In genomic region chr2:62047504-62048005, GRCm38 (mm10) we compare ENCODE assay signal across 8 mouse cellular contexts. TPM values are rescaled to one million over a fixed set of nuclear protein-coding genes. Genes with fewer than 3 reads are reported as not detected.
DNase-seq lines count a peak whose midpoint lies in the region; ATAC-seq lines count a peak whose summit lies in the region.

No protein-coding gene starts in this region.

- H3K9ac ChIP-seq in hindbrain, embryonic 12.5 days, result peak overlapping the region; percentile 63

- H3K4me3 ChIP-seq in hindbrain, embryonic 12.5 days, result peak overlapping the region; percentile 49
- peak overlapping the region; percentile 57 for H3K4me3 ChIP-seq in limb, embryonic 10.5 days

- no peaks in the 10 kb centered on the region for H3K9me3 ChIP-seq in hindbrain, embryonic 12.5 days (replicated peaks)
- no peaks in the 10 kb centered on the region for H3K9me3 ChIP-seq in limb, embryonic 10.5 days (replicated peaks)

- H3K27ac ChIP-seq in hindbrain, embryonic 12.5 days, result peak overlapping the region; percentile 86
- H3K27ac ChIP-seq in limb, embryonic 10.5 days, result no peak overlapping the region

- peak; percentile 96 for ATAC-seq in hindbrain, embryonic 12.5 days (ENCODE audit: low FRiP score)
- no peak for ATAC-seq in megakaryocyte-erythroid progenitor cell, adult 5-6 weeks (replicated peaks; ENCODE audit: low FRiP score, low TSS enrichment, poor library complexity, severe bottlenecking)

- H3K4me1 ChIP-seq in hindbrain, embryonic 12.5 days, result peaks cover 8% of the 10 kb centered on the region
- H3K4me1 ChIP-seq in limb, embryonic 10.5 days, result 0 out of 2 replicates have a peak, but pooled peaks cover 14% of the 10 kb centered on the region

- H3K27me3 ChIP-seq in hindbrain, embryonic 12.5 days, result no peaks in the 10 kb centered on the region
- H3K27me3 ChIP-seq in limb, embryonic 10.5 days (ENCODE audit: low read depth, poor library complexity, severe bottlenecking), result peaks cover 20% of the 10 kb centered on the region

- H3K4me2 ChIP-seq in hindbrain, embryonic 12.5 days (replicated peaks), result peak overlapping the region; percentile 67

- no peaks in the 10 kb centered on the region for H3K36me3 ChIP-seq in hindbrain, embryonic 12.5 days
- H3K36me3 ChIP-seq in limb, embryonic 10.5 days, result no peaks in the 10 kb centered on the region

- 2% methylated on average over 14 of the region's 14 CpGs for WGBS in hindbrain, embryonic 12.5 days
- WGBS in limb, embryonic 10.5 days, result under 1% methylated on average over 14 of the region's 14 CpGs

- peak; percentile 5 for DNase-seq in ovary, postnatal 36 days (ENCODE audit: low spot score)
- no peak for DNase-seq in ovary, postnatal 10 days (ENCODE audit: low spot score)
- DNase-seq in embryo, embryonic 11 days, result peak; percentile 78
- DNase-seq in limb, embryonic 10.5 days (ENCODE audit: low spot score), result peak; percentile 49
- peak; percentile 42 for DNase-seq in retina, adult 2 months (ENCODE audit: low read depth, low spot score)
- no peak for DNase-seq in spleen, postnatal 4 days (ENCODE audit: low spot score in 2 of 2)

RNA-seq across cellular contexts. Expression of gene Slc4a10, which starts 1.3 kb away (rescaled TPM):
- 4.9 and 6.6 TPM in 2 replicates for polyA plus RNA-seq in hindbrain, embryonic 12.5 days (2016; fragmentation: Nextera tagmentation; extraction: Ambion mirVana)
- not detected in 2 replicates for polyA plus RNA-seq in limb, embryonic 10.5 days (2016; fragmentation: Nextera tagmentation; extraction: Ambion mirVana)
- total RNA-seq in megakaryocyte-erythroid progenitor cell, adult 5-6 weeks (2014; fragmentation: Nextera tagmentation), result not detected in 2 replicates
- total RNA-seq in megakaryocyte-erythroid progenitor cell, adult 5-6 weeks (2017), result not detected in 2 replicates

Comparison
In these comparisons a context has a peak if more than half of its experiments do, and no peak if none do; other contexts are left out.
1. DNase-seq: peak in ovary, postnatal 36 days (single experiment), embryo, embryonic 11 days (single experiment), limb, embryonic 10.5 days (single experiment) and retina, adult 2 months (single experiment); none in ovary, postnatal 10 days (single experiment) and spleen, postnatal 4 days (0 of 2).